Mouse (Mus musculus): ENCODE results near the gene Larp4b. TPM values are rescaled to one million over a fixed set of nuclear protein-coding genes. Genes with fewer than 3 reads are reported as not detected.

Larp4b gene
- polyA plus RNA-seq (2012; rRNA removed; ENCODE audit: low replicate concordance): 13.8 and 16.3 TPM in 2 replicates

GRCm38 (mm10) chr13:9093316-9094155 lies at the start of gene Larp4b:
Larp4b (plus strand) TSS chr13:9093881.

Other genes with a start within 250 kb of the Larp4b start
- gene Wdr37, start 222.0 kb upstream of the Larp4b start, polyA plus RNA-seq (2012; rRNA removed; ENCODE audit: low replicate concordance): 12.3 and 26.3 TPM in 2 replicates
- 7.3 and 15.5 TPM in 2 replicates for gene Idi1, start 208.4 kb upstream of the Larp4b start, polyA plus RNA-seq (2012; rRNA removed; ENCODE audit: low replicate concordance)
- not detected in 2 replicates for gene Gm9745, start 145.7 kb upstream of the Larp4b start, polyA plus RNA-seq (2012; rRNA removed; ENCODE audit: low replicate concordance)
- gene Idi2, start 141.0 kb upstream of the Larp4b start, polyA plus RNA-seq (2012; rRNA removed; ENCODE audit: low replicate concordance): not detected in 2 replicates
- gene Gtpbp4, start 97.8 kb upstream of the Larp4b start, polyA plus RNA-seq (2012; rRNA removed; ENCODE audit: low replicate concordance): 5.0 and 12.2 TPM in 2 replicates
- 5.4 and 11.5 TPM in 2 replicates for gene Dip2c, start 182.6 kb downstream of the Larp4b start, polyA plus RNA-seq (2012; rRNA removed; ENCODE audit: low replicate concordance)